8 mouse cellular contexts compared by ENCODE assay signal in genomic region chr4:55929141-55929782, GRCm38 (mm10).
DNase-seq lines count a peak whose midpoint lies in the region; ATAC-seq lines count a peak whose summit lies in the region.
"Had no signal": no experiment of that assay in that cellular context is flagged by ENCODE, and none has a peak within 500 bp of the region (broad histone marks: within the 10 kb centered on the region; RNA-seq: fewer than 3 reads in every experiment).

No protein-coding gene starts in this region.

- peak; percentile 91 for ATAC-seq in hindbrain, embryonic 13.5 days (ENCODE audit: low FRiP score)
- ATAC-seq in midbrain, embryonic 12.5 days (ENCODE audit: low FRiP score, low read depth): peak; percentile 92
- ATAC-seq in heart, embryonic 11.5 days (replicated peaks; ENCODE audit: insufficient number of reproducible peaks, low FRiP score, low TSS enrichment): no peak

- H3K4me1 ChIP-seq in hindbrain, embryonic 13.5 days (replicated peaks): peaks cover 16% of the 10 kb centered on the region
- peaks cover 15% of the 10 kb centered on the region for H3K4me1 ChIP-seq in midbrain, embryonic 12.5 days
- H3K4me1 ChIP-seq in heart, embryonic 10.5 days: no peaks in the 10 kb centered on the region
- no peaks in the 10 kb centered on the region for H3K4me1 ChIP-seq in heart, embryonic 11.5 days (ENCODE audit: control insufficient read depth, insufficient read depth, low read length)

- no peaks in the 10 kb centered on the region for H3K36me3 ChIP-seq in hindbrain, embryonic 13.5 days
- no peaks in the 10 kb centered on the region for H3K36me3 ChIP-seq in midbrain, embryonic 12.5 days
- no peaks in the 10 kb centered on the region for H3K36me3 ChIP-seq in heart, embryonic 10.5 days
- no peaks in the 10 kb centered on the region for H3K36me3 ChIP-seq in heart, embryonic 11.5 days (ENCODE audit: control insufficient read depth, insufficient read depth, low read length)

- H3K9ac ChIP-seq in hindbrain, embryonic 13.5 days: no peak overlapping the region
- H3K9ac ChIP-seq in midbrain, embryonic 12.5 days (replicated peaks): no peak overlapping the region
- H3K9ac ChIP-seq in heart, embryonic 11.5 days (ENCODE audit: low read depth, low read length): no peak overlapping the region

- WGBS in hindbrain, embryonic 13.5 days: 31% methylated on average over 11 of the region's 11 CpGs
- WGBS in midbrain, embryonic 12.5 days: 43% methylated on average over 11 of the region's 11 CpGs
- WGBS in heart, embryonic 10.5 days: 65% methylated on average over 11 of the region's 11 CpGs
- WGBS in heart, embryonic 11.5 days (ENCODE audit: insufficient replicate concordance): 66% methylated on average over 11 of the region's 11 CpGs

- DNase-seq in urinary bladder, postnatal 25 days (ENCODE audit: low spot score): peak; percentile 11
- DNase-seq in urinary bladder, postnatal 4 days (ENCODE audit: low spot score in 2 of 2): no peak
- DNase-seq in heart, embryonic 10.5 days (ENCODE audit: low spot score): no peak
- no peak for DNase-seq in ovary, postnatal 14 days (ENCODE audit: low spot score)

- H3K4me3 ChIP-seq in hindbrain, embryonic 13.5 days: no peak overlapping the region
- no peak overlapping the region for H3K4me3 ChIP-seq in midbrain, embryonic 12.5 days
- H3K4me3 ChIP-seq in heart, embryonic 10.5 days: no peak overlapping the region
- no peak overlapping the region for H3K4me3 ChIP-seq in heart, embryonic 11.5 days (ENCODE audit: low read depth, low read length)

- H3K9me3 ChIP-seq in hindbrain, embryonic 13.5 days: no peaks in the 10 kb centered on the region
- no peaks in the 10 kb centered on the region for H3K9me3 ChIP-seq in midbrain, embryonic 12.5 days
- H3K9me3 ChIP-seq in heart, embryonic 10.5 days: no peaks in the 10 kb centered on the region
- no peaks in the 10 kb centered on the region for H3K9me3 ChIP-seq in heart, embryonic 11.5 days (replicated peaks; ENCODE audit: control insufficient read depth, low read length)

- peak overlapping the region; percentile 41 for H3K27ac ChIP-seq in hindbrain, embryonic 13.5 days
- no peak overlapping the region for H3K27ac ChIP-seq in midbrain, embryonic 12.5 days (replicated peaks)
- H3K27ac ChIP-seq in heart, embryonic 10.5 days: no peak overlapping the region
- no peak overlapping the region for H3K27ac ChIP-seq in heart, embryonic 11.5 days (ENCODE audit: low read depth, low read length)
- H3K27ac ChIP-seq: macrophage had no signal

- 0 out of 2 replicates have a peak, but pooled peaks cover 3% of the 10 kb centered on the region for H3K27me3 ChIP-seq in hindbrain, embryonic 13.5 days
- H3K27me3 ChIP-seq in midbrain, embryonic 12.5 days: no peaks in the 10 kb centered on the region
- no peaks in the 10 kb centered on the region for H3K27me3 ChIP-seq in heart, embryonic 10.5 days (ENCODE audit: insufficient read depth, poor library complexity, severe bottlenecking)
- H3K27me3 ChIP-seq in heart, embryonic 11.5 days (ENCODE audit: control insufficient read depth, insufficient read depth, low read length): no peaks in the 10 kb centered on the region

- peak overlapping the region; percentile 39 for H3K4me2 ChIP-seq in hindbrain, embryonic 13.5 days
- 0 out of 2 replicates have a peak overlapping the region, but pooled peaks have one; percentile 29 for H3K4me2 ChIP-seq in midbrain, embryonic 12.5 days (replicated peaks)
- no peak overlapping the region for H3K4me2 ChIP-seq in heart, embryonic 11.5 days
